Mouse (Mus musculus) spleen, postnatal 14 days (tissue): ENCODE data around the gene Slc25a17.

Source experiments
- DNase-seq, 2 experiments: peaks; one replicate each; pipeline ENCODE4 v3.0.0; 2021 to 2022; ENCODE audit warnings: low spot score in 2 of 2

The Slc25a17 gene

GRCm38 (mm10) chr15:81355146-81355761 is 5.4 kb downstream of the Slc25a17 start:
- DNase-seq: peak; percentile 38 to 65

GRCm38 (mm10) chr15:81352638-81353037 is 8.0 kb downstream of the Slc25a17 start:
- DNase-seq: no peak

GRCm38 (mm10) chr15:81350401-81350800 is 10.2 kb downstream of the Slc25a17 start:
- no peak for DNase-seq

- DNase-seq: no peak
Observed at GRCm38 (mm10) chr15:81348366-81348765, 12.2 kb downstream of the Slc25a17 start.

- DNase-seq: no peak
Observed at GRCm38 (mm10) chr15:81347466-81347865, 13.1 kb downstream of the Slc25a17 start.

- DNase-seq: no peak
Observed at GRCm38 (mm10) chr15:81341426-81341825, 19.2 kb downstream of the Slc25a17 start.

- no peak for DNase-seq
Observed at GRCm38 (mm10) chr15:81339158-81339557, 21.5 kb downstream of the Slc25a17 start.

- DNase-seq: no peak
Observed at GRCm38 (mm10) chr15:81336466-81336865, 24.1 kb downstream of the Slc25a17 start.

- no peak for DNase-seq
Observed at GRCm38 (mm10) chr15:81332517-81332916, 28.1 kb downstream of the Slc25a17 start.

GRCm38 (mm10) chr15:81330816-81331433 is 29.7 kb downstream of the Slc25a17 start:
- DNase-seq: no peak

GRCm38 (mm10) chr15:81329721-81330369 is 30.8 kb downstream of the Slc25a17 start:
- DNase-seq: no peak

GRCm38 (mm10) chr15:81327501-81327900 is 33.1 kb downstream of the Slc25a17 start:
- DNase-seq: no peak

GRCm38 (mm10) chr15:81324979-81325378 is 35.6 kb downstream of the Slc25a17 start:
- DNase-seq: no peak

GRCm38 (mm10) chr15:81320137-81320536 is 40.5 kb downstream of the Slc25a17 start:
- no peak for DNase-seq

GRCm38 (mm10) chr15:81319462-81319861 is 41.1 kb downstream of the Slc25a17 start:
- no peak for DNase-seq

- no peak for DNase-seq
Observed at GRCm38 (mm10) chr15:81313928-81314327, 46.7 kb downstream of the Slc25a17 start.

- no peak for DNase-seq
Observed at GRCm38 (mm10) chr15:81311026-81311425, 49.6 kb downstream of the Slc25a17 start.

GRCm38 (mm10) chr15:81310353-81310752 is 50.3 kb downstream of the Slc25a17 start:
- DNase-seq: no peak

GRCm38 (mm10) chr15:81308038-81308437 is 52.6 kb downstream of the Slc25a17 start:
- DNase-seq: no peak

- no peak for DNase-seq
Observed at GRCm38 (mm10) chr15:81306501-81306900, 54.1 kb downstream of the Slc25a17 start.

- no peak for DNase-seq
Observed at GRCm38 (mm10) chr15:81305035-81305434, 55.6 kb downstream of the Slc25a17 start.

GRCm38 (mm10) chr15:81304006-81304405 is 56.6 kb downstream of the Slc25a17 start:
- DNase-seq: no peak

GRCm38 (mm10) chr15:81302151-81302808 is 58.3 kb downstream of the Slc25a17 start:
- no peak for DNase-seq
